Mouse (Mus musculus) cerebellum, adult 2 months (tissue): ENCODE data around the gene Zbtb39.

ENCODE experiments used
- CTCF ChIP-seq: fragments of 200-500 bp; IDR thresholded peaks from 2 replicates; pipeline ENCODE4 v1.5.1; 2011; ENCODE audit warnings: low read depth, mild to moderate bottlenecking, control low read depth, low read length, moderate library complexity, borderline replicate concordance; ENCODE audit not compliant: insufficient read depth
- POLR2A ChIP-seq: fragments of 200-500 bp; IDR thresholded peaks from 2 replicates; pipeline ENCODE4 v1.6.1; 2011; ENCODE audit warnings: low read length, control low read depth, borderline replicate concordance; ENCODE audit not compliant: insufficient read depth

- TF ChIP-seq CTCF (no peak), POLR2A (no peak)
Observed at GRCm38 (mm10) chr10:127776011-127776410, 36.7 kb downstream of the Zbtb39 start, which contains the start of gene Rdh9.
